Mouse (Mus musculus) adrenal gland, adult (tissue): ENCODE measurements around the gene Pnpla2.
A peak's percentile ranks its signal among the peaks of the same experiment; 100 is the strongest.
"Not testable (repeated sequence)": the region's sequence is repeated elsewhere in the genome, so short reads cannot be mapped to it uniquely, and the experiment has no call there.

ENCODE experiments used
- DNase-seq, 2 experiments: peaks; one replicate each; pipeline ENCODE4 v3.0.0; 2022 to 2023; ENCODE audit warnings: low spot score in 1 of 2; ENCODE audit not compliant: inconsistent age in 2 of 2

Gene Pnpla2

DNA sequence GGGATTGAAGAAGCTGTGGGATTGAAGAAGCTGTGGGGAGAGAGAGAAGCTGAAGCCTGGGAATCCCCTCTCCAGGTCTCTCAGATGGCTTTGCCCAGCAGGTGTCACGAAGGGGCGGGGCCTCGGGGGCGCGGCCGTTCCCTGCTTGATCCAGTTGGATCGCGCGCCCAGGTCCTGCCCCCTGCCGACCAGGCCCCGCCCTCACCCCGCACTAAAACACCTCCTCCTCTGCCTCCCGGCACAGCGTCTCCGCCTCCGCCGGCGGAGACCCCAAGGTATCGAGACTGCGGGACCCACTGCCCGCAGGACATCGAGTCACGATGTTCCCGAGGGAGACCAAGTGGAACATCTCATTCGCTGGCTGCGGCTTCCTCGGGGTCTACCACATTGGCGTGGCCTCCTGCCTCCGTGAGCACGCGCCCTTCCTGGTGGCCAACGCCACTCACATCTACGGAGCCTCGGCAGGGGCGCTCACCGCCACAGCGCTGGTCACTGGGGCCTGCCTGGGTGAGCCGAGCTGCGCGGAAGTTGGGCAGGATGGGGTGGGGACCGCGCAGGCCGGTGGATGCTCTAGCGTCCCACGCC, at the start of gene Pnpla2:
Gene Pnpla2 (plus strand): TSS at position 232 of the 585 bp plus-strand sequence.
- peak; percentile 96 to 98 for DNase-seq

DNA sequence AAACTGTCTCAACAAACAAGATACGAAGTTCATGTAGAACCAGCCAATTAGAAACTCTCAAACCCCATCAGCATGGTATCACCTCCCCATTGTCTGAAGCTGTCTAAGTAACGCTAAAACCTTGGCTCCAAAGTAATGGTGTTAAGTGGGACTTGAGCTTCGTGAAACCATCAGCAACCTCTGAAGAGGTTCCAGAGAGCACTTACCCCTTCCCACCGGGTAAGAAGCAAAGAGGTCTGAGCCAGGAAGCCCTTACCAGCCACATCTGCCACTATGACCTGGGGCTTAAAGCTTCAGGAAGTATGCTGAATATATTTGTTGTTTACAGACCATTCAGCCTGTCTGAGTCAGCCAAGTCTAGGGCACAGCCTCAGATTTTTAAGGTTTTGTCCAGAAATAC, 49.5 kb upstream of the Pnpla2 start:
- DNase-seq: peak in 1 of 2 experiments; percentile 16

DNA sequence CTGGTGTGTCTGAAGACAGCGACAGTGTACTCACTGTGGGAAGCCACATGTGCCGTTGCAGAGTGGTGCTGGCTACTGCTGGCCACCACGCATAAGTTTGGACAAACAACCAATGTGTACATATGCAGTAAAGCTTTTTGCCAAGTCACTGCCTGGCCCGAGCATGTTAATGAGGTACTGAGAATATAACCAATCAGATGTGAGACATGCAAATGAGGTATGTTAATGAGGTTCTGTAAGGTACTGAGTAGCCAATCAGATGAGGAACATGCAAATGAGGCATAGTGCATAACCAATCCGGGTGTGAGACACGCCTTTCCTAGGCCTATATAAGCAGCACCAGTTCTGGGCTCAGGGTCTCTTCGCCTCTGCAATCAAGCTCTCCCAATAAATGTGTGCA, 47.3 kb upstream of the Pnpla2 start:
- not testable (repeated sequence) for DNase-seq

DNA sequence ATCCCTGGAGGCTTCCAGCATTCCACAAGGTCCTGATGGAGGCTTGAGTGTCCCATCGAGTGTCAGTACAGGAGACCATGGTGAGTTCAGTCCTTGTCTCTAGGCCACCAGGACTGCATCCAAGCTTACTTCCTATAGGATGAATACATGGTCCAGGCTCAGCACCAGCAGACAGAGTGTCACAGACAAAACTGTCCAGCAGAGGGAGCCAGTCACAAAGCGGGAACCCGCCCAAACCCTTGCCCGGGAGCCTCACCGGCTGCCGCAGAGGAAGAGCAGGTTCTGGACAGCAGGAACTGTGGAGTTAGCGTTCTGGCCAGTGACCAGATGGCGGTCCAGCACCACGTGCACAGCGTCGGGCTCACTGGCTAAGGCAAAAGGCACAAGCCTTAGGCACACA, 46.2 kb upstream of the Pnpla2 start:
- peak; percentile 90 to 96 for DNase-seq

DNA sequence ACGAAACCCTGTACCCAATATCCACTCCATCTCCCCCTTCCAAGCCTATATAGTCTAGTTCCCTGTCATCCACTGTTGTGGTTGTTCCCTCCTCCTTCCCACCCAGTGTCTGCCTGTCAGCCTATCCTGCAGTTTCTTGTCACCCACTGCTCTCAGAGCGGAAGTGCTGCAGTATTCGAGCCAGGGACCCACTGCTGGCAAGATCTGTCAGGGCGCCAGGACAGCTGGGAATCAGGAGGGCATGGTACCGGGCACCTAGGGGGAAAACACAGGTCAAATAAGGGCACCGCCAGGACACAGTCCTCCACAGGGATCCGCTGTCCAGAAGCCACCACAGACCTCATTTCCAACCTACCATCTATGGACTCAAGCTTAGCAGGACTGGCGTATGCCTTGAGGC, 44.4 kb upstream of the Pnpla2 start:
- no peak for DNase-seq

DNA sequence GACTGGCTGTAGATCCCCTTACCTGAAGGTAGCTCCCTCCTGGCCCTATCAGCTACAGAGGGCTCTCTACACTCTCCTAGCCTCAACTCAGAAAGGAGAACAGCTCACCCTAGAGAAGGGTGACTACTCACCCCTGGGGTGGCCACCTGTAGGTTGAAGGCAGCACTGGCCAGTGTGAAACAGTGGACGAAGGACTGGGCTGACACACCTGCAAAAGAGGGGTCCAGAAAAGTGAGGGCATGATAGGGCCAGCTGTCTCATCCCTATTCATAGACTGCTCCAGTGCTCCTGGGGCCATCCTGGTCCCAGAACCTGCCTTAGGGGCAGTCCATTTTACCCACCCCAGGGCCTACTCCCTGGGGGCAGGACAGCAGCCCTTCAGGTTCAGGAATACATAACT, 43.3 kb upstream of the Pnpla2 start:
- peak in 1 of 2 experiments; percentile 15 for DNase-seq

- peak; percentile 32 to 64 for DNase-seq
Observed at GRCm38 (mm10) chr7:141413331-141413730, 41.7 kb upstream of the Pnpla2 start.

GRCm38 (mm10) chr7:141413809-141414584, 41.0 kb upstream of the Pnpla2 start, which contains the start of gene Gatd1:
Gatd1 (minus strand) TSS chr7:141414136.
- DNase-seq: peak; percentile 99 to 100

DNA sequence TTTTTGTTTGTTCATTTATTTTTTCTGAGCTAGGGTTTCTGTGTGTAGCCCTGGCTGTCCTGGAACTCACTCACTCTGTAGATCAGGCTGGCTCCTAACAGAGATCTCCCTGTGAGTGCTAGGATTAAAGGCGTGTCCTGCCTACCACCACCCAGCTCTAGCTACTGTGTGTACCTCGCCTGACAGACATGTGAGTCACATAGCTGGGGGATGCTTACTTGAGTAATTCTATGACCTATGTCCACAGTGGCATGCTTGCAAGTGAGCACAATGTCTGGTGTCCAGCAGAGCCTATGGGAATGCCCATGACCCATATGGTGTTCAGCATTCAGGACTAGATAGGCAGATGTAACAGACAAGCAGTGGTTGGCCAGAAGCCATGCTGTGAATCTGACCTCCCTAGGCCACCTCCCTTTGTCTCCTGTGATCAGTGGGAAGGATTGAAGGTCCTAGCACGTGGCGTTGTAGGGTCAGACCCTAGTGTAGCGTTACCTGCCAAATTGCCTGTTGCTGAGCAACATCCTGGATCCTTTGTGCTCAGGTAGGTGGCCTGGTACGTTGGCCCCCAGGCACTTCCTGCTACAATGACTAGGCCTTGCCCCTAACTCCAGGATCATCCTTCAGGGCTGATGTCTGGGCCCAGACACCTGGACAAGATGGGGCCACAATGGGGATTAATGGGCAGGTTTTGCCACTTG, 38.7 kb upstream of the Pnpla2 start:
- peak in 1 of 2 experiments; percentile 16 for DNase-seq

- peak in 1 of 2 experiments; percentile 37 for DNase-seq
Observed at GRCm38 (mm10) chr7:141417731-141418681, 37.0 kb upstream of the Pnpla2 start.

DNA sequence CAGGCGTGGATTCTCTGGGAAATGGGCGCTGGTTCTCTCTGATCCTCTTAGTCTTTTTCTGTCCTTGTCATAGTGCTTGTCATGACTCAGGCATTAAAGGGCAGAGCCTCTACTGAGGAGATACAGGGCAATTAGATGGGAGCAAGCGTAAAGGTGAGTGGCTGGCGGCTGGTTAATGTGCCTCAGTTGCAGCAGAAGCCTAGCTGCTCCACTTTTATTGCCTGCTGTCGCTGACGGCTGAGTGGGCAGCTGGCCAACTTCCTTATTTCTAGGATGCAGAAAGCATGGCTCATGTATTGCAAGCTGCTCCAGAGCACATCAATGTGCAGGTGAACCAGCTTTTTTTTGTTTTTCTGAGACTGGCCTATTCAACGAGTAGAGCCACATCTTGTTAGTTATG, 36.0 kb upstream of the Pnpla2 start:
- peak; percentile 40 to 62 for DNase-seq

DNA sequence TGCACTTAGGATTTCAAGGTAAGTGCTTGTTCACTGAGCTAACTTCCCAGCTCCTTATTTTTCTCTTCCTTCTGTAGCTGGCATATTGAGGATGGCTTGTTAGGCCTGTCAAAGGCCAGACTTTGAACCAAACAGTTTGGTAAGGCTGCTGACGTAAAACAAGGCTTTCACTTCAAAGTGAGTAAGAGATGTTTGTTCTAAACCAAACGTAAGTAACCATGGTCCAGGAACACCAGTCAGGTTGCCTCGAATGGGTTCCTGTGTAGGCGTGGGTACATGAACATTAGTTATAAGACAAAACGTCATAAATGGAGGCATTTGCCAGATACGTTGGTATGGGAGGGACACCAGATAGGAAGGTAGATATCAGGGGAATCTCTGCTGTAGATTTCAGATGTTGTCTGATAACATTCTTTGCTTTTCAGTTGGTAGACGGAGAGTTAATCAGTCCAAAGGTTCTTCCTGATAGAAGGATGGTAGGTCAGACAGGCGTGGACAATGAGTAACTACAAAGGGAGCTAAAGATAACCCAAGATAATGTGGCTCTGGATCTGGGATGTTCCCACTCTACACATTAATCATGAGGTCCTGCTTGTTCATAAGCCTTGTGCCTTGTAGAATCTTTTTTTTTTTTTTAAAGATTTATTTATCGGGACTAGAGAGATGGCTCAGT, 34.8 kb upstream of the Pnpla2 start:
- DNase-seq: no peak

DNA sequence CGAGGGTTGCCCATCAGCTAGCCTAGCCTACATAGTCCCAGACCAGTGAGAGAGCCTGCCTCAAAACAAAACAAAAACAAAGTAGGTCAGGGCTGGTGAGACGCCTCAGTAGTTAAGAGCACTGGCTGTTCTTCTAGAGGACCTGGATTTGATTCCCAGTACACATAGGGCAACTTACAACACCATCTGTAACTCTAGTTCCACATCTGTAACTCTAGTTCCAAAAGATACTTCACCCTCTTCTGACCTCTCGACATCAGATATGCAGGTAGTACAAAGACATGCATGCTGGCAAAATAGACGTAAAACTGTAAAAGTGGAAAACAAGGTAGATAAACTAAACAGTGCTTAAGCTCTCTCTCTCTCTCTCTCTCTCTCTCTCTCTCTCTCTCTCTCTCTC, 31.2 kb upstream of the Pnpla2 start:
- no peak for DNase-seq

- no peak for DNase-seq
Observed at GRCm38 (mm10) chr7:141426948-141427730, 27.9 kb upstream of the Pnpla2 start.

GRCm38 (mm10) chr7:141428701-141429100, 26.3 kb upstream of the Pnpla2 start:
- no peak for DNase-seq

- peak in 1 of 2 experiments; percentile 78 for DNase-seq
Observed at GRCm38 (mm10) chr7:141429310-141429709, 25.7 kb upstream of the Pnpla2 start, which contains the start of gene Cend1. Cend1 (minus strand) TSS chr7:141429491.

DNA sequence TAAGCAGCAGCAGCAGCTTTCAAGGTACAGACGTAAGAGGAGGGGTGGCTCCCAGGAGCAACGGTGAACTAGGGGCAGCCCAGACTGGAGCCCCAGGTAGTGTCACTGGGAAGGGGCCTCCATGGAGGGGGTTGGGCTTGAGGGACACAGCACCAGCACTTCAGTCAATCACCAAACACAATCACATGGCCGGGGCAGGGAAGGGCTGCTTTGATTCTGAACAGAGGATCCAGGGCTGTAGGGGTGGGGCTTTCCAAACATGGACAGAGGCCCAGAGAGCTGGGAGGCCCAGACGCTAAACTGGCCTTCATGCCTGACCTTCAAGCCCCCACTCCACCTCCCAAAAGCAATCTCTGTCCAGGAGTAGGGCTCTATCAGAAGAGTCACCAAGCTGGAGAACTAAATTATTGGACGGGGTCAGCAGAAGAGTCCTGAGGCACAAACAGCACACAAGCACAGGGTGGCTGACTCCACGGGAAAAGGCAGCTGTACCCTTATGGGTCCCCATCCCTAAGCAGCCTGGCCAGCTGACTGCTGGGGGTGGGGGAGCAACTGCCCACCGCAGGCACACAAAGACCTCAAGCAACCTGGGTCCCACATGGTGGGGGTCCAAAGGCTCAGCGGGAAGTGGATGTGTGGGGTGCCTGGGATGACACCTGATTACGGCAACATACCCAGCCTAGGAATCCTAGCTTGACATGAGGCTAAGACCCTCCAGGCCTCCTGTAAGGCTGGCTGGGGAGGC, 25.0 kb upstream of the Pnpla2 start:
- DNase-seq: peak in 1 of 2 experiments; percentile 82

GRCm38 (mm10) chr7:141430585-141431240, 24.3 kb upstream of the Pnpla2 start:
- DNase-seq: no peak
